Mouse (Mus musculus) intestine, postnatal 0 days (tissue): ENCODE results near the gene Gm45618. TPM values are rescaled to one million over a fixed set of nuclear protein-coding genes. Genes with fewer than 3 reads are reported as not detected.

Experiments used
- ATAC-seq: fragments of 200-750 bp; cut with Nextera tagmentation; 2 replicates; pipeline ENCODE4 v1.8.0; 2017; ENCODE audit warnings: mild to moderate bottlenecking, moderate TSS enrichment, moderate library complexity
- H3K27ac ChIP-seq: fragments of 300-500 bp; sonication (generic); 2 replicates; pipeline ENCODE4 v1.5.1; 2014; ENCODE audit warnings: mild to moderate bottlenecking, low read depth, low read length, moderate library complexity
- H3K27me3 ChIP-seq: fragments of 300-500 bp; sonication (generic); replicated peaks from 2 replicates; pipeline ENCODE4 v1.6.1; 2014; ENCODE audit warnings: low read length, mixed read lengths; ENCODE audit not compliant: control insufficient read depth, insufficient read depth
- H3K36me3 ChIP-seq: fragments of 300-500 bp; sonication (generic); 2 replicates; pipeline ENCODE4 v1.6.1; 2014; ENCODE audit warnings: mild to moderate bottlenecking, moderate library complexity; ENCODE audit not compliant: control insufficient read depth, insufficient read depth
- H3K4me1 ChIP-seq: fragments of 300-500 bp; sonication (generic); replicated peaks from 2 replicates; pipeline ENCODE4 v1.6.1; 2014; ENCODE audit warnings: antibody characterized with exemption, low read length, mixed read lengths; ENCODE audit not compliant: control insufficient read depth, insufficient read depth
- H3K4me2 ChIP-seq: fragments of 300-500 bp; sonication (generic); replicated peaks from 2 replicates; pipeline ENCODE4 v1.6.1; 2014; ENCODE audit warnings: low read depth, mild to moderate bottlenecking, moderate library complexity
- H3K4me3 ChIP-seq: fragments of 300-500 bp; sonication (generic); 2 replicates; pipeline ENCODE4 v1.5.1; 2014; ENCODE audit warnings: low read depth, low read length
- H3K9ac ChIP-seq: fragments of 300-500 bp; sonication (generic); 2 replicates; pipeline ENCODE4 v1.6.1; 2014; ENCODE audit warnings: mild to moderate bottlenecking, low read depth, low read length
- H3K9me3 ChIP-seq: fragments of 300-500 bp; sonication (generic); 2 replicates; pipeline ENCODE4 v1.6.1; 2016; ENCODE audit warnings: mixed run types; ENCODE audit not compliant: control insufficient read depth
- CTCF ChIP-seq: sonication (generic); IDR thresholded peaks from 2 replicates; pipeline ENCODE4 v1.5.1; 2016; ENCODE audit warnings: low read depth, mild to moderate bottlenecking, control low read depth, antibody characterized with exemption, moderate library complexity
- WGBS: fragments of 180-500 bp; shearing (Covaris S2); extraction: QIAGEN DNeasy Blood & Tissue Kit; methylation state at CpG from one replicate; pipeline ENCODE4 v1.1.7; 2014; 5-methylcytosine and 5-hydroxymethylcytosine counted together
- polyA plus RNA-seq: library from polyadenylated mRNA; unstranded; fragments of >200 nt; fragmentation: Nextera tagmentation; extraction: Ambion mirVana; gene quantifications from 2 replicates; pipeline ENCODE4 v1.2.1, GENCODE M21; 2015

Gm45618 gene
- polyA plus RNA-seq, 1 experiment from 2014 or later = not detected

GRCm38 (mm10) chr7:142077138-142077537 lies 43.4 kb downstream of the Gm45618 start:
- 45% methylated on average over 3 of the region's 3 CpGs for WGBS
- Histone ChIP-seq H3K4me1 (no peaks in the 10 kb centered on the region), H3K9ac (no peak overlapping the region), H3K36me3 (peaks cover 12% of the 10 kb centered on the region; the same call in 1 of the 2 replicates), H3K4me3 (no peak overlapping the region), H3K9me3 (no peaks in the 10 kb centered on the region), H3K27ac (no peak overlapping the region), H3K4me2 (no peak overlapping the region), H3K27me3 (no peaks in the 10 kb centered on the region)
- no peak for ATAC-seq
- TF ChIP-seq CTCF = no peak

- no peaks in the 10 kb centered on the region for H3K9me3 ChIP-seq
- ATAC-seq = no peak
- H3K4me3 ChIP-seq = no peak overlapping the region
- WGBS = 70% methylated on average over 8 of the region's 8 CpGs
- H3K27ac ChIP-seq = no peak overlapping the region
- no peak for TF ChIP-seq CTCF
- H3K9ac ChIP-seq = no peak overlapping the region
- no peaks in the 10 kb centered on the region for H3K36me3 ChIP-seq
- H3K27me3 ChIP-seq = no peaks in the 10 kb centered on the region
- H3K4me2 ChIP-seq = no peak overlapping the region
- no peaks in the 10 kb centered on the region for H3K4me1 ChIP-seq
These were observed 46.2 kb downstream of the Gm45618 start for GRCm38 (mm10) chr7:142074146-142074886.

GRCm38 (mm10) chr7:142071717-142072116 lies 48.8 kb downstream of the Gm45618 start:
- Histone ChIP-seq H3K9ac (no peak overlapping the region), H3K27me3 (no peaks in the 10 kb centered on the region), H3K4me2 (no peak overlapping the region), H3K27ac (no peak overlapping the region), H3K36me3 (no peaks in the 10 kb centered on the region), H3K4me1 (peaks cover 3% of the 10 kb centered on the region; the same call in 1 of the 2 replicates), H3K9me3 (no peaks in the 10 kb centered on the region), H3K4me3 (no peak overlapping the region)
- ATAC-seq = no peak
- TF ChIP-seq CTCF = no peak

- no peaks in the 10 kb centered on the region for H3K36me3 ChIP-seq
- ATAC-seq = peak; percentile 20; the same call in 1 of the 2 replicates
- H3K9me3 ChIP-seq = no peaks in the 10 kb centered on the region
- H3K4me1 ChIP-seq = peaks cover 3% of the 10 kb centered on the region; the same call in 1 of the 2 replicates
- peak overlapping the region; percentile 47 for H3K4me2 ChIP-seq
- H3K27ac ChIP-seq = no peak overlapping the region
- no peak overlapping the region for H3K9ac ChIP-seq
- TF ChIP-seq CTCF = no peak
- H3K4me3 ChIP-seq = no peak overlapping the region
- no peaks in the 10 kb centered on the region for H3K27me3 ChIP-seq
- 7% methylated on average over 10 of the region's 10 CpGs for whole genome bisulfite sequencing
These were observed 49.3 kb downstream of the Gm45618 start for GRCm38 (mm10) chr7:142071212-142071578.

GRCm38 (mm10) chr7:142070458-142071211 lies 49.9 kb downstream of the Gm45618 start:
- Histone ChIP-seq H3K4me2 (peak overlapping the region; percentile 47), H3K9me3 (no peaks in the 10 kb centered on the region), H3K36me3 (no peaks in the 10 kb centered on the region), H3K27ac (no peak overlapping the region), H3K4me1 (peaks cover 3% of the 10 kb centered on the region; the same call in 1 of the 2 replicates), H3K27me3 (no peaks in the 10 kb centered on the region), H3K4me3 (no peak overlapping the region), H3K9ac (no peak overlapping the region)
- 8% methylated on average over 12 of the region's 13 CpGs for WGBS
- peak; percentile 94 for TF ChIP-seq CTCF
- ATAC-seq = peak; percentile 78

Other genes with a start within 250 kb of the Gm45618 start
- gene Tollip, start 202.2 kb downstream of the Gm45618 start, polyA plus RNA-seq = 48.6 and 49.1 TPM in 2 replicates
- 0.55 and 0.69 TPM in 2 replicates for gene Brsk2, start 171.0 kb downstream of the Gm45618 start, polyA plus RNA-seq
- gene Mob2, start 59.7 kb downstream of the Gm45618 start, polyA plus RNA-seq = 49.5 and 54.7 TPM in 2 replicates
- gene Dusp8, start 24.9 kb downstream of the Gm45618 start, polyA plus RNA-seq = 5.8 and 6.4 TPM in 2 replicates
- not detected in 2 replicates for gene Gm39115, start 15.3 kb upstream of the Gm45618 start, polyA plus RNA-seq
- gene Gm45337, start 23.9 kb upstream of the Gm45618 start, polyA plus RNA-seq = not detected in 2 replicates
- gene Gm29735, start 36.4 kb upstream of the Gm45618 start, polyA plus RNA-seq = not detected in 2 replicates
- not detected in 2 replicates for gene Gm4553, start 45.0 kb upstream of the Gm45618 start, polyA plus RNA-seq
- not detected in 2 replicates for gene Krtap5-2, start 55.3 kb upstream of the Gm45618 start, polyA plus RNA-seq
- not detected in 2 replicates for gene Gm10153, start 69.7 kb upstream of the Gm45618 start, polyA plus RNA-seq
- gene Krtap5-3, start 80.6 kb upstream of the Gm45618 start, polyA plus RNA-seq = not detected in 2 replicates
- gene Gm7579, start 91.1 kb upstream of the Gm45618 start, polyA plus RNA-seq = not detected in 2 replicates
- gene Krtap5-5, start 109.2 kb upstream of the Gm45618 start, polyA plus RNA-seq = not detected in 2 replicates
- not detected in 2 replicates for gene Gm40460, start 120.3 kb upstream of the Gm45618 start, polyA plus RNA-seq
- gene Gm2431, start 137.6 kb upstream of the Gm45618 start, polyA plus RNA-seq = not detected in 2 replicates
- gene Gm4559, start 153.6 kb upstream of the Gm45618 start, polyA plus RNA-seq = not detected in 2 replicates
- gene Krtap5-1, start 176.4 kb upstream of the Gm45618 start, polyA plus RNA-seq = not detected in 2 replicates
- gene Krtap5-4, start 182.8 kb upstream of the Gm45618 start, polyA plus RNA-seq = not detected in 2 replicates